Mouse (Mus musculus): ENCODE results near the gene Il11ra1. TPM values are rescaled to one million over a fixed set of nuclear protein-coding genes. Genes with fewer than 3 reads are reported as not detected.
"Not testable (repeated sequence)": the region's sequence is repeated elsewhere in the genome, so short reads cannot be mapped to it uniquely, and the experiment has no call there.

Gene Il11ra1
- polyA plus RNA-seq, 1 experiment from 2014 or later: 66.9 TPM

DNA sequence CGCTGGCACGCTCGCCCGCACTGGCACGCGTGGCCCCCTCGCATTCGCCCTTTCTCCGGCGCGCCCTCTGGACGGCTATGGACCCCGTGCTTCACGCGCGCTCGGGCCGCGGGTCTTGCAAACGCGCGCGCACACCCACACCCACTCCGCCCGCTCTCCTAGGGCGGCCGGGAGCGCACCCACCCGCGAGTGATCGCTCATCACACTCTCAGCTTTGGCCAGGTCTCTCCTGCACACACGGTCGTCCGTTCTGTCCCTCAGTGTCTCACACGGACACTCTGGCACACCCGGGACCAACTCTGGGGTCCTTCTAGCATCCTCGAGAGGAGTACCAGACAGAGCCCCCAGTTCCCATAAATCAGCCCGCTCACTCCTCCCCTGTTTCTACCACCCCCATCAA is 4.0 kb upstream of the Il11ra1 start:
- H3K36me3 ChIP-seq (ENCODE audit: control insufficient read depth, insufficient read depth, low read length); ATAC-seq (replicated peaks; ENCODE audit: low FRiP score); H3K27me3 ChIP-seq (ENCODE audit: control insufficient read depth, insufficient read depth, low read length); H3K27ac ChIP-seq (ENCODE audit: low read depth, low read length); H3K4me3 ChIP-seq (ENCODE audit: low read depth, low read length); H3K9me3 ChIP-seq (ENCODE audit: control insufficient read depth, low read length); DNase-seq (ENCODE audit: low spot score); H3K4me1 ChIP-seq (replicated peaks; ENCODE audit: control insufficient read depth, insufficient read depth, low read length); H3K9ac ChIP-seq (ENCODE audit: low read length): not testable (repeated sequence)
- WGBS: 2% methylated on average over 13 of the region's 38 CpGs
- peak overlapping the region; percentile 36; the same call in 1 of the 2 replicates for H3K4me2 ChIP-seq (ENCODE audit: low read depth, low read length, severe bottlenecking)

DNA sequence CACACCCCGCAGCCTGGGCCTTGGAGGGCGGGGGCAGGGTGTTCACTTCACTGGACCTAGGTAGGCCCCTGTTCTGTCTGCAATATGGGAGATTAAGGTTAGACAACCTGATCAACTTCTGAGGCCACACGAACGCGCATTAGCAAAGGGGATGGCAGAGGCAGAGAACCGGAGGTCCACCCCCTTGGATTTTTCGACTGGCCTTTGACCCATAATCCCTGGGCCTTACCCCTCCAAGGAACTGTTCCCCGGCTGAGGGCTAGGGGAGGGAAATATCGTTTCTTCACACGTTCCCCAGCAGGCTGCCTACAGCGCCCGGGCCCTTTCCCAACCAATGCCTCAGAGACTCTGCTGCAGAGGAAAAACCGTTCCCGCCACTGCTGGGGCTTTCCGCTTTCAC is 3.3 kb upstream of the Il11ra1 start:
- H3K27ac ChIP-seq (ENCODE audit: low read depth, low read length); H3K9ac ChIP-seq (ENCODE audit: low read length); H3K36me3 ChIP-seq (ENCODE audit: control insufficient read depth, insufficient read depth, low read length); ATAC-seq (replicated peaks; ENCODE audit: low FRiP score); H3K4me3 ChIP-seq (ENCODE audit: low read depth, low read length); DNase-seq (ENCODE audit: low spot score); H3K4me2 ChIP-seq (ENCODE audit: low read depth, low read length, severe bottlenecking); H3K27me3 ChIP-seq (ENCODE audit: control insufficient read depth, insufficient read depth, low read length); H3K9me3 ChIP-seq (ENCODE audit: control insufficient read depth, low read length); H3K4me1 ChIP-seq (replicated peaks; ENCODE audit: control insufficient read depth, insufficient read depth, low read length): not testable (repeated sequence)
- 3% methylated on average over 11 of the region's 15 CpGs for WGBS

DNA sequence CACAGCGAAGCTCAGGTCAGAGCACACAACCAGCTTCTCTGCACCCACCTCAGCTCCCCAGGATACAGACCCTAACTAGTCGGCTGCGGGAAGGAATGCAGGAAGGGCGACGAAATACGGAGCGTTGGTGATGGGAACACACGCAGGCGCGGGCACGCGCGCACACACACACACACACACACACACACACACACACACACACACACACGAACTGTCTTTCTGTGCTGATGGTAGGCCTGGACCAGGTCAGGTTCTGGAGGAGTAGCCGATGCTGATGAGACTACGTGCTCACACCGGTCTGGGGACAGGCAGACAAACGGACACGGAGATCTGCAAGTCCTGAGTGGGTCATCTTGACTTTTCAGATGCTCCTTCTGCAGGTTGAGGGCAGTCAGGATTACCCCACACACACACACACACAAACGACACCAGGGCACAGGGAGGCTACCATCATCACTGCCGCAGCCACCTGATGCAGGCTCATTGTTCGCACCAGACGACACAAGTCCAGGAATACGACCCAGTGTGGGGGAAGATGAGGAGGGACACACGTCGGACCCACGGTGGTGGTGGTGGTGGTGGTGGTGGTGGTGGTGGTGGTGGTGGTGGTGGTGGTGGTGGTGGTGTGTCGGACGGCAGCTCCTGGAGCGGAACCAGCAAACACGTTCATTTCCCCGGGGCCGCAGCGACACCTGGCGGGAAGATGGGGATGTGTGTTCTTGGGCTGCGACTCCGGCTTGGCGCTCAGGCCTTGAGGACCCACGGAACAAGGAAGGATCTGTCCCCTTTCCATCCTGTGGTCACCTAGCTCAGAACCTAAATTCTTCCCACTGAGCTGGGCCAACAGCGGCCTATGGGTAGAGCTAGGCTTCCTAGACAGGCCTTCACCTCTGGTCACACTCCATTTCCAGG is 2.6 kb upstream of the Il11ra1 start, which contains the start of gene Cntfr:
TSS of gene Cntfr (minus strand) at position 160 of the 912 bp plus-strand sequence.
- not testable (repeated sequence) for H3K9ac ChIP-seq (ENCODE audit: low read length); H3K9me3 ChIP-seq (ENCODE audit: control insufficient read depth, low read length); H3K4me1 ChIP-seq (replicated peaks; ENCODE audit: control insufficient read depth, insufficient read depth, low read length); H3K4me3 ChIP-seq (ENCODE audit: low read depth, low read length); H3K27ac ChIP-seq (ENCODE audit: low read depth, low read length); H3K36me3 ChIP-seq (ENCODE audit: control insufficient read depth, insufficient read depth, low read length); H3K27me3 ChIP-seq (ENCODE audit: control insufficient read depth, insufficient read depth, low read length); ATAC-seq (replicated peaks; ENCODE audit: low FRiP score)
- WGBS: 14% methylated on average over 24 of the region's 40 CpGs
- H3K4me2 ChIP-seq (ENCODE audit: low read depth, low read length, severe bottlenecking): peak within 1 kb of the TSS; percentile 36; the same call in 1 of the 2 replicates
- DNase-seq (ENCODE audit: low spot score): peak; percentile 92

DNA sequence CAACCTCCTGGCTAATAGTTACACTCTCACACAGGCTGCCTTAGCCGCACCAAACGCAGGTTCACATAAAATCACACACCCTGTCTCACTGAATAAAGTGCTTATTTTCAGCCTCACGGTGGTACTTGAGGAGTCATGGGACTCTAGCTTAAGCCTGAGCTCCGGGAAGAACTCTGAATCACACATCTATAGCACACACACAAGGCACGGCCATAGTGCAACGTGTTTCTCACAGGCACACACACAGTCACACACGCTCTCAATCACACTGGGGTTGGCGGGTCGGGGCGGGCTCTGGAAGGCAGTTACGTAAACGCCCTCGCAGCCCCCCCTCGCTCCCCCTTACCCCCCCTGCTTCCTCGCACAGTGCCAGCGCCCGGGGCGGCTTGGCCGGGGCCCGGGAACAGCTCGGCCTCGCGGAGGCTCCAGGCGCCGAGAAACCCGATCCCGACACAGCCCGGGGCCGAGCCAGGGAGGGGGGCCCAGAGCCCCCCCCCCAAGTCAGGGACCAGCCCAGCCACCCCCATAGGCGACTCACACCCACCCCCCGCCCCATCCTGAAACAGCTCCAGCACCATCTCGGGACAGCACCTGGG is 1.3 kb upstream of the Il11ra1 start:
- not testable (repeated sequence) for H3K4me1 ChIP-seq (replicated peaks; ENCODE audit: control insufficient read depth, insufficient read depth, low read length); H3K4me2 ChIP-seq (ENCODE audit: low read depth, low read length, severe bottlenecking); ATAC-seq (replicated peaks; ENCODE audit: low FRiP score); H3K9ac ChIP-seq (ENCODE audit: low read length); H3K4me3 ChIP-seq (ENCODE audit: low read depth, low read length); H3K36me3 ChIP-seq (ENCODE audit: control insufficient read depth, insufficient read depth, low read length); H3K27me3 ChIP-seq (ENCODE audit: control insufficient read depth, insufficient read depth, low read length); H3K27ac ChIP-seq (ENCODE audit: low read depth, low read length); H3K9me3 ChIP-seq (ENCODE audit: control insufficient read depth, low read length)
- DNase-seq (ENCODE audit: low spot score): peak; percentile 53
- 9% methylated on average over 22 of the region's 32 CpGs for WGBS

DNA sequence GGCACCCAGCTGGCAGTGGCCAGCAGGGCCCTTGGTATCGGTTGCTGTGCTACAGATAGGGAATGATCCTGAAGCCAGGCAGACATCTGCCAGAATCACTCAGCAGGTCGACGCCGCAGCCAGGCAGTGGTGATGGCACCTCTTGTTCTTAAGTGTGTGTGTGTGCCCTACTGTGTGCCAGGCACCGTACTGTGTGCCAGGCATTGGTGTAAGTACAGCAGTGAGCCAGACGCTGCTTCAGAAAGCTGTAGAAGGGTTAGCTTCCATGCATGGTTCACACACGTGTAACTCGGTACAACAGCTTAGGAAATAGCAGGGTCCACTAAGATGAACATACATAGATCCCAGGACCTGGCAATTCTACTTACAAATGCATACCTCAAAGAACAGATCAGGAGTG is 435 bp downstream of the Il11ra1 start:
- not testable (repeated sequence) for H3K4me3 ChIP-seq (ENCODE audit: low read depth, low read length); H3K27ac ChIP-seq (ENCODE audit: low read depth, low read length); H3K4me1 ChIP-seq (replicated peaks; ENCODE audit: control insufficient read depth, insufficient read depth, low read length); H3K27me3 ChIP-seq (ENCODE audit: control insufficient read depth, insufficient read depth, low read length); ATAC-seq (replicated peaks; ENCODE audit: low FRiP score); H3K36me3 ChIP-seq (ENCODE audit: control insufficient read depth, insufficient read depth, low read length); H3K4me2 ChIP-seq (ENCODE audit: low read depth, low read length, severe bottlenecking); H3K9me3 ChIP-seq (ENCODE audit: control insufficient read depth, low read length); DNase-seq (ENCODE audit: low spot score); H3K9ac ChIP-seq (ENCODE audit: low read length)
- WGBS: 71% methylated on average over 2 of the region's 8 CpGs

DNA sequence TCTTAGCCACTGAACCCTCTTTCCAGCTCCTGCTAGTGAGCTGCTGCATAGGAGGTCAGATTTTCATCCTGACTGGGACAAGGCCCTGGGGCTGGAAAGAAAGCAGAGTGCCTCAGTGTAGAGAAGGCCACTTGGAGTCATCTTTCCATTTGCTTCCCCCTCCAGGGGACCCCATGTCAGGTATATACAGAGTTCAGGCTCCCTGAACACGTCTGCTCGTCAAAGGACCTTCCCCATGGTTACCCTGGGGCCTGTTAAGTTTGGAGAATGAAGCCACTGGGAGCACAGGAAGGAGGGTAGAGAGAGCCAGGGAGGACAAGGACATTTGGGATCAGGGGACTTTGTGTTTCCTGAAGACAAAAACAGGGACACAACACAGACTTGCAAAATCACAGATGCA is 2.4 kb downstream of the Il11ra1 start:
- not testable (repeated sequence) for H3K27me3 ChIP-seq (ENCODE audit: control insufficient read depth, insufficient read depth, low read length); H3K9ac ChIP-seq (ENCODE audit: low read length); DNase-seq (ENCODE audit: low spot score); ATAC-seq (replicated peaks; ENCODE audit: low FRiP score); H3K36me3 ChIP-seq (ENCODE audit: control insufficient read depth, insufficient read depth, low read length); H3K4me1 ChIP-seq (replicated peaks; ENCODE audit: control insufficient read depth, insufficient read depth, low read length); H3K4me2 ChIP-seq (ENCODE audit: low read depth, low read length, severe bottlenecking); H3K27ac ChIP-seq (ENCODE audit: low read depth, low read length); H3K4me3 ChIP-seq (ENCODE audit: low read depth, low read length); H3K9me3 ChIP-seq (ENCODE audit: control insufficient read depth, low read length)
- 53% methylated on average over 2 of the region's 2 CpGs for WGBS

DNA sequence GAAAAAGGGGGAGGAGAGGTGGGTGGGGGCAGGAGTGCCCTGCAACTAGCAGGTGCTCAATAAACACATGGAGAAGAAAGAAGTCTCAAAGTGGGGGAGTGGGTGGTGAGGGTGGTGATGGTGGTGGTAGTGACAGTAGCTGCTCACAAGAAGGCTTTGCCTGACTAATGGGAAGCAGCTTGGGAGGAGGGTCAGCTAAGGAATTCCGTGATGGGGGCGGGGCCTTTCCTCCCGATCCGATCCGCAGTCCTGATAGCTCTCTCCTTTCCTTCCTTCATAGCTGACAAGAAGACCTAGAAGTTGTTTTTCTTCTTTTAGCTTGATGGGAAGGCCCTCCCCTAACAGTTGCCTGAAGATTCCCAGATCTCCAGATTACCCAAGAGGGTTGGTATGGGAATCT is 4.9 kb downstream of the Il11ra1 start:
- Histone ChIP-seq H3K4me3 (ENCODE audit: low read depth, low read length) (no peak overlapping the region), H3K4me2 (ENCODE audit: low read depth, low read length, severe bottlenecking) (no peak overlapping the region), H3K27me3 (ENCODE audit: control insufficient read depth, insufficient read depth, low read length) (peaks cover 3% of the 10 kb centered on the region; the same call in 1 of the 2 replicates), H3K36me3 (ENCODE audit: control insufficient read depth, insufficient read depth, low read length) (no peaks in the 10 kb centered on the region), H3K9ac (ENCODE audit: low read length) (no peak overlapping the region), H3K9me3 (ENCODE audit: control insufficient read depth, low read length) (no peaks in the 10 kb centered on the region), H3K4me1 (replicated peaks; ENCODE audit: control insufficient read depth, insufficient read depth, low read length) (peaks cover 13% of the 10 kb centered on the region), H3K27ac (ENCODE audit: low read depth, low read length) (no peak overlapping the region)
- DNase-seq (ENCODE audit: low spot score) (no peak), ATAC-seq (replicated peaks; ENCODE audit: low FRiP score) (no peak)
- WGBS: 8% methylated on average over 5 of the region's 5 CpGs

DNA sequence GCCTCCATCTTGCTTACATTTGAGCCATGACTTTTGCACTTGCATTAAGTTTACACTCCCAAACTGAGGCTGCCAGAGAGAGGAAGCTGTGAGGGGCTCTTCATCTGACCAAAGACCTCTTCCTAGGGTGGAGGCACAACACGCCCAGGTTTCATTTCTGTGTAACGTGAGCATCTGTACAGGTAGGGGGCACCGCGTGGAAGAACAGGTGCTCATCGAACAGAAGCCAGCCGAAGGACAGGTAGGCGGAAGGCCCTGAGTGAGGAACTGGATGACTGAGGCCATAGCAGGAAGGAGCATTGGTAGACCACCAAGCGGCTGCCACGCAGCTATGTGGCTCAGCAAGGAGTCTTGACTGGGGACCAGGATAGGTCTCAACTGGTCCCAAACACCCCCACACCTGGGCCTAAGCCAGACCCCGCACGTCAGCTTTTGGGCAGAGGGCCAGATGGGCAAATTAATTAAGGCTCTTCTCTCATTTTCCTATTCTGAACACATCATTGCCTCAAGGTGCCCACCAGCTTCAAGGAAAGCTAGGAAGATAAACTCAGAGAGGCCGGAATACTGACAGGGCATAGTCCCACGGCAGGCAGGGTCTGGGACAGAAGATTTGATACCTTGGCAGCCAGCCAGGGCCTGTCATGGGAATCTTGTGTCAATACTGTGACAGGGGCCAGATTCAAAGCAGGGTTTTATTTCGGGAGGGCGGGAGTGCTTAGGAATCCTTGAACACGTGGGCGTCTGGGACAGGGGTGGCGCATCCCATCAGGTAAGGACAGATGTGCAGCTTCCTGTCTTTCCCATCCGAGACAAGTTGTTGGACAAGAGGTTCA is 6.3 kb downstream of the Il11ra1 start:
- no peaks in the 10 kb centered on the region; the same call in 1 of the 2 replicates for H3K36me3 ChIP-seq (ENCODE audit: control insufficient read depth, insufficient read depth, low read length)
- peak overlapping the region; percentile 22; the same call in 1 of the 2 replicates for H3K4me2 ChIP-seq (ENCODE audit: low read depth, low read length, severe bottlenecking)
- H3K9ac ChIP-seq (ENCODE audit: low read length): no peak overlapping the region
- H3K27ac ChIP-seq (ENCODE audit: low read depth, low read length): no peak overlapping the region
- ATAC-seq (replicated peaks; ENCODE audit: low FRiP score): no peak
- no peak for DNase-seq (ENCODE audit: low spot score)
- H3K4me1 ChIP-seq (replicated peaks; ENCODE audit: control insufficient read depth, insufficient read depth, low read length): peaks cover 13% of the 10 kb centered on the region
- H3K27me3 ChIP-seq (ENCODE audit: control insufficient read depth, insufficient read depth, low read length): peaks cover 3% of the 10 kb centered on the region; the same call in 1 of the 2 replicates
- 75% methylated on average over 19 of the region's 19 CpGs for WGBS
- no peak overlapping the region for H3K4me3 ChIP-seq (ENCODE audit: low read depth, low read length)
- H3K9me3 ChIP-seq (ENCODE audit: control insufficient read depth, low read length): no peaks in the 10 kb centered on the region
